Mouse (Mus musculus) CH12.LX (cell line): ENCODE measurements around the gene B3galt4.
"Not testable (repeated sequence)": the region's sequence is repeated elsewhere in the genome, so short reads cannot be mapped to it uniquely, and the experiment has no call there.

ENCODE experiments used
- CHD1 ChIP-seq: IDR thresholded peaks from 2 replicates; pipeline ENCODE4 v1.6.1; 2012; ENCODE audit warnings: low read depth, low read length, improper control_type of control experiment, inconsistent platforms
- ZKSCAN1 ChIP-seq: IDR thresholded peaks from 2 replicates; pipeline ENCODE4 v1.6.1; 2012; ENCODE audit warnings: low read depth, inconsistent platforms, low read length, improper control_type of control experiment, borderline replicate concordance

- not testable (repeated sequence) for TF ChIP-seq ZKSCAN1, CHD1
These were observed 47.2 kb downstream of the B3galt4 start for GRCm38 (mm10) chr17:33903911-33904651.
